ENCODE assay signal across 9 mouse cellular contexts in the genomic region with DNA sequence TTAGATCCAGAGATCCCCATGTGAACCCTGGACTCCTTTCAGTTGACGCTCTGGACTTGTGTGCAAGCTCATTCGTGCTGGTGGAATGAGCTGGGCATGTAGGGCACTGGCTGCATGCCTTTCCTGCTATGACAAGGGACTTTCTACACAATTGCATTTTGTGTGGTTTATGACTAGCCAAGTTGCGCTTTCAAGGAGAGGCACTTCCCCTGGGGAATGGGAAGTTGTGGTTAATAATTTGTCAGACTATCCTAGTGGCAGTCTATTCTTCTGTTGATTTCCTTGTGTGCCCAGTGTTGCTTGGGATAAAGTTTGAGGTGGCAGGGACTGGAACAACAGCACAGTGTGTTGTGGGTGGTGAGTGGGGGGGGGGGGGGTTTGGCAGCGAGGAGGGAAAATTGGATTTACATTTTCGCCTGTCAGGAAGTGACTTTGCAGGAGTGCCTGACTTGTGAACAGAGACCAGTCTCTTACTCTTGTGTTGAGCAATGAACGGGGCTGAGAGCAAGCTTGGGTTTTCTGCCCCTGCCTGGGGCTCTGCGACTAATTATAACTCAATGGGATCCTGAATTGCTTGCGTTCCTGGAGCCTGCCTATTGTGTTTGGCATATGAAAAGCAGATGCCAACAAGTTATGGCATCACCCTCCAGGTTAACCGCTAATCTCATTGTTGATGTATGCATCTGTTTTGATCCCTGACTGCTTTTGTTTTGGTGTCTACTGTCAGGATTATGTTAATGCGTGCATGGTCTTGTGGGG. TPM values are rescaled to one million over a fixed set of nuclear protein-coding genes. Genes with fewer than 3 reads are reported as not detected.
DNase-seq lines count a peak whose midpoint lies in the region; ATAC-seq and TF ChIP-seq lines count a peak whose summit lies in the region.
"Had no signal": no experiment of that assay in that cellular context is flagged by ENCODE, and none has a peak within 500 bp of the region (broad histone marks: within the 10 kb centered on the region; RNA-seq: fewer than 3 reads in every experiment).

No protein-coding gene starts in this region.

- no peak for TF ChIP-seq CTCF in lung, adult 2 months (IDR thresholded peaks at IDR 0.05; ENCODE audit: insufficient read depth, low read length)
- no peak for TF ChIP-seq CTCF in left cerebral cortex, adult 2 months (IDR thresholded peaks at IDR 0.05)

- H3K36me3 ChIP-seq in limb, embryonic 14.5 days (ENCODE audit: control insufficient read depth, insufficient read depth, low read length) = no peaks in the 10 kb centered on the region
- H3K36me3 ChIP-seq in stomach, embryonic 14.5 days (ENCODE audit: control insufficient read depth, insufficient read depth, low read length) = no peaks in the 10 kb centered on the region

- no peak overlapping the region; the same call in 1 of the 2 replicates for H3K4me2 ChIP-seq in limb, embryonic 14.5 days (replicated peaks; ENCODE audit: low read depth, low read length, severe bottlenecking)
- H3K4me2 ChIP-seq in stomach, embryonic 14.5 days (replicated peaks; ENCODE audit: low read depth, low read length) = no peak overlapping the region

- H3K4me1 ChIP-seq in lung, adult 2 months (ENCODE audit: control insufficient read depth, insufficient read depth, low read length) = peaks cover 14% of the 10 kb centered on the region
- peaks cover 26% of the 10 kb centered on the region for H3K4me1 ChIP-seq in limb, embryonic 14.5 days (ENCODE audit: control insufficient read depth, insufficient read depth, low read length)
- H3K4me1 ChIP-seq in stomach, embryonic 14.5 days (ENCODE audit: control insufficient read depth, insufficient read depth, low read length) = peaks cover 12% of the 10 kb centered on the region

- H3K4me3 ChIP-seq in lung, adult 2 months (replicated peaks; ENCODE audit: extremely low read depth, low read depth, low read length) = no peak overlapping the region
- H3K4me3 ChIP-seq in limb, embryonic 14.5 days (replicated peaks; ENCODE audit: low read length) = no peak overlapping the region
- no peak overlapping the region for H3K4me3 ChIP-seq in stomach, embryonic 14.5 days (ENCODE audit: low read depth, low read length)
- H3K4me3 ChIP-seq in left cerebral cortex, adult 2 months = no peak overlapping the region

- no peak for TF ChIP-seq POLR2A in lung, adult 2 months (IDR thresholded peaks at IDR 0.05; ENCODE audit: borderline replicate concordance, extremely low read depth, low read depth, low read length)
- TF ChIP-seq POLR2A in limb, embryonic 14.5 days (IDR thresholded peaks at IDR 0.05; ENCODE audit: borderline replicate concordance, extremely low read depth, insufficient read depth, insufficient read length) = no peak

- no peaks in the 10 kb centered on the region for H3K27me3 ChIP-seq in limb, embryonic 14.5 days (ENCODE audit: control insufficient read depth, insufficient read depth, low read length)
- no peaks in the 10 kb centered on the region for H3K27me3 ChIP-seq in stomach, embryonic 14.5 days (ENCODE audit: control insufficient read depth, insufficient read depth, low read length)

- H3K9me3 ChIP-seq in limb, embryonic 14.5 days (ENCODE audit: control insufficient read depth, low read length) = no peaks in the 10 kb centered on the region
- no peaks in the 10 kb centered on the region for H3K9me3 ChIP-seq in stomach, embryonic 14.5 days (ENCODE audit: control insufficient read depth, low read depth, low read length)

- no peak overlapping the region for H3K9ac ChIP-seq in limb, embryonic 14.5 days (ENCODE audit: low read depth, low read length, severe bottlenecking)
- no peak overlapping the region for H3K9ac ChIP-seq in stomach, embryonic 14.5 days (replicated peaks; ENCODE audit: low read depth, low read length)

- peak overlapping the region; percentile 67 for H3K27ac ChIP-seq in limb, embryonic 14.5 days (replicated peaks; ENCODE audit: low read depth, low read length)
- peak overlapping the region; percentile 49; the same call in 1 of the 2 replicates for H3K27ac ChIP-seq in stomach, embryonic 14.5 days (ENCODE audit: low read length)
- no peak overlapping the region for H3K27ac ChIP-seq in left cerebral cortex, adult 2 months

- peak; percentile 32 to 59 for DNase-seq in lung, adult 18-20 months
- DNase-seq in lung, adult 2 months = no peak
- DNase-seq in fat pad, adult 2 months (ENCODE audit: extremely low read depth, low read depth, low spot score) = peak; percentile 96
- DNase-seq in limb, embryonic 14.5 days (ENCODE audit: low spot score) = no peak
- DNase-seq in left cerebral cortex, adult 18-20 months (ENCODE audit: low spot score in 2 of 2) = no peak
- DNase-seq in ovary, postnatal 36 days (ENCODE audit: low spot score) = no peak
- DNase-seq in left cerebral cortex, adult 2 months (ENCODE audit: extremely low spot score in 1 of 2, low spot score in 2 of 2) = no peak

- ATAC-seq in limb, embryonic 14.5 days (ENCODE audit: low FRiP score, low read depth) = no peak
- ATAC-seq in stomach, embryonic 14.5 days (ENCODE audit: insufficient number of reproducible peaks, insufficient read depth, low FRiP score, low read depth) = no peak

- intact Hi-C loops in left cerebral cortex, adult 2 months (cut with DNase I) = no loop called here

- WGBS in lung, adult 2 months = 23% methylated on average over 10 of the region's 10 CpGs
- 34% methylated on average over 10 of the region's 10 CpGs for WGBS in limb, embryonic 14.5 days
- 58% methylated on average over 10 of the region's 10 CpGs for WGBS in stomach, embryonic 14.5 days

RNA-seq across cellular contexts. Expression of a gene that starts 3.8 kb away (rescaled TPM):
- 0.38 and 1.0 TPM in 2 replicates for polyA plus RNA-seq in lung, adult 2 months (2012; rRNA removed)
- polyA plus RNA-seq in limb, embryonic 14.5 days (2012; rRNA removed) = 7.3 and 7.7 TPM in 2 replicates
- 3.2 and 3.4 TPM in 2 replicates for polyA plus RNA-seq in limb, embryonic 14.5 days (2014; fragmentation: Nextera tagmentation; extraction: Ambion mirVana)
- 4.6 and 5.1 TPM in 2 replicates for polyA plus RNA-seq in stomach, embryonic 14.5 days (2014; fragmentation: Nextera tagmentation; extraction: Ambion mirVana)
- total RNA-seq in left cerebral cortex, adult 18-20 months (2021) = under 1 TPM in 1 of 2 experiments, not detected in 1; 0.16 TPM
- under 1 TPM; 0.14 to 0.42 TPM for total RNA-seq in left cerebral cortex, adult 2 months (2021)

RNA-seq across cellular contexts. Expression of a gene that starts 26.0 kb away (rescaled TPM):
- polyA plus RNA-seq in lung, adult 2 months (2012; rRNA removed) = not detected in 2 replicates
- polyA plus RNA-seq in limb, embryonic 14.5 days (2012; rRNA removed) = not detected in 2 replicates
- not detected in 2 replicates for polyA plus RNA-seq in limb, embryonic 14.5 days (2014; fragmentation: Nextera tagmentation; extraction: Ambion mirVana)
- not detected in 2 replicates for polyA plus RNA-seq in stomach, embryonic 14.5 days (2014; fragmentation: Nextera tagmentation; extraction: Ambion mirVana)
- not detected for total RNA-seq in left cerebral cortex, adult 18-20 months (2021)
- total RNA-seq in left cerebral cortex, adult 2 months (2021) = not detected
- polyA plus RNA-seq: frontal cortex, adult 2 months had no signal

RNA-seq across cellular contexts. Expression of a gene that starts 33.0 kb away (rescaled TPM):
- polyA plus RNA-seq in lung, adult 2 months (2012; rRNA removed) = 0.36 and 1.8 TPM in 2 replicates
- not detected in 2 replicates for polyA plus RNA-seq in limb, embryonic 14.5 days (2012; rRNA removed)
- not detected in 2 replicates for polyA plus RNA-seq in limb, embryonic 14.5 days (2014; fragmentation: Nextera tagmentation; extraction: Ambion mirVana)
- polyA plus RNA-seq in stomach, embryonic 14.5 days (2014; fragmentation: Nextera tagmentation; extraction: Ambion mirVana) = not detected in 2 replicates
- total RNA-seq in left cerebral cortex, adult 18-20 months (2021) = not detected
- not detected for total RNA-seq in left cerebral cortex, adult 2 months (2021)
- polyA plus RNA-seq: frontal cortex, adult 2 months had no signal

RNA-seq across cellular contexts. Expression of a gene that starts 42.7 kb away (rescaled TPM):
- 0.83 and 1.8 TPM in 2 replicates for polyA plus RNA-seq in lung, adult 2 months (2012; rRNA removed)
- polyA plus RNA-seq in limb, embryonic 14.5 days (2012; rRNA removed) = not detected in 2 replicates
- not detected in 2 replicates for polyA plus RNA-seq in limb, embryonic 14.5 days (2014; fragmentation: Nextera tagmentation; extraction: Ambion mirVana)
- polyA plus RNA-seq in stomach, embryonic 14.5 days (2014; fragmentation: Nextera tagmentation; extraction: Ambion mirVana) = not detected in 2 replicates
- not detected for total RNA-seq in left cerebral cortex, adult 18-20 months (2021)
- total RNA-seq in left cerebral cortex, adult 2 months (2021) = not detected
- polyA plus RNA-seq: frontal cortex, adult 2 months had no signal

RNA-seq across cellular contexts. Expression of a gene that starts 48.0 kb away (rescaled TPM):
- not detected in 2 replicates for polyA plus RNA-seq in lung, adult 2 months (2012; rRNA removed)
- polyA plus RNA-seq in limb, embryonic 14.5 days (2012; rRNA removed) = not detected in 2 replicates
- not detected in 2 replicates for polyA plus RNA-seq in limb, embryonic 14.5 days (2014; fragmentation: Nextera tagmentation; extraction: Ambion mirVana)
- not detected in 2 replicates for polyA plus RNA-seq in stomach, embryonic 14.5 days (2014; fragmentation: Nextera tagmentation; extraction: Ambion mirVana)
- total RNA-seq in left cerebral cortex, adult 18-20 months (2021) = not detected
- total RNA-seq in left cerebral cortex, adult 2 months (2021) = not detected
- polyA plus RNA-seq: frontal cortex, adult 2 months had no signal

Comparison
In these comparisons a context has a peak if more than half of its experiments do, and no peak if none do; other contexts are left out.
1. DNase-seq: peak in lung, adult 18-20 months (2 of 2) and fat pad, adult 2 months (single experiment); none in lung, adult 2 months (single experiment), limb, embryonic 14.5 days (single experiment), left cerebral cortex, adult 18-20 months (0 of 2), ovary, postnatal 36 days (single experiment) and left cerebral cortex, adult 2 months (0 of 2).